Mouse (Mus musculus) megakaryocyte, embryonic 14.5 days (primary cell): Measurements from ENCODE around the gene Chd9.

Experiments
- FLI1 ChIP-seq: IDR thresholded peaks from 2 replicates; pipeline ENCODE4 v1.6.1; 2012; ENCODE audit warnings: low read length, inconsistent platforms, mixed read lengths
- GATA1 ChIP-seq: IDR thresholded peaks from 3 replicates; pipeline ENCODE4 v1.6.1; 2012; ENCODE audit warnings: mixed read lengths, low read length, inconsistent platforms, borderline replicate concordance

DNA sequence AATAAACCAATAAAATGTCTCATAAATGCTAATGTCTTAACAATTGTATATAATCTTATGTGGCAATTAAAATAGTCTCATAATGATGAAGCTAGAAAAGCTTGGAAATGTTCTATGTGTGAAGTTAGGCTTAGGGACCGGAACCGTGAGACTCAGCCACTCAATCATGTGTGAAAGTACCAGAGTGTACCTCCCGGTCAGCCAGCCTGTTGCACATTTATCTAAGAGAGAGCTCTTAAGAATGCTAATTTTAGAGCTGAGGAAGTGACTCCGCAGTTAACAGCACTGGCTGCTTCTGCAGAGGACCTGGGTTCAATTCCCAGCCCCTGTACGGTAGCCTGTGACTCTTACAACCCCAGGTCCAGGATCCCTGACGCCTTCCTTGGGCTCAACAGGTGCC lies 270.0 kb downstream of the Chd9 start:
- TF ChIP-seq GATA1 (no peak), FLI1 (no peak)
